Mouse (Mus musculus) liver, postnatal 0 days (tissue): ENCODE results near the gene Atp6ap1l. TPM values are rescaled to one million over a fixed set of nuclear protein-coding genes. Genes with fewer than 3 reads are reported as not detected.

Experiments used
- ATAC-seq: fragments of 200-750 bp; cut with Nextera tagmentation; 2 replicates; pipeline ENCODE4 v1.8.0; 2017; ENCODE audit warnings: mild to moderate bottlenecking, moderate library complexity
- DNase-seq: peaks from one replicate; pipeline ENCODE4 v3.0.0-alpha.2; 2016
- H3K27ac ChIP-seq: fragments of 300-500 bp; sonication (generic); 2 replicates; pipeline ENCODE4 v1.5.1; 2014; ENCODE audit warnings: antibody characterized with exemption, moderate library complexity, mild to moderate bottlenecking, low read depth
- H3K27me3 ChIP-seq: fragments of 300-500 bp; sonication (generic); 2 replicates; pipeline ENCODE4 v1.6.1; 2014; ENCODE audit warnings: low read length, control low read depth, mixed read lengths; ENCODE audit not compliant: insufficient read depth
- H3K36me3 ChIP-seq: fragments of 300-500 bp; sonication (generic); replicated peaks from 2 replicates; pipeline ENCODE4 v1.6.1; 2014; ENCODE audit warnings: mild to moderate bottlenecking, control low read depth, low read length, moderate library complexity, mixed read lengths; ENCODE audit not compliant: insufficient read depth
- H3K4me1 ChIP-seq: fragments of 300-500 bp; sonication (generic); 2 replicates; pipeline ENCODE4 v1.6.1; 2014; ENCODE audit warnings: antibody characterized with exemption, mild to moderate bottlenecking, control low read depth; ENCODE audit not compliant: insufficient read depth
- H3K4me2 ChIP-seq: fragments of 300-500 bp; sonication (generic); 2 replicates; pipeline ENCODE4 v1.6.1; 2014; ENCODE audit warnings: low read depth, mild to moderate bottlenecking, low read length, moderate library complexity, mixed read lengths
- H3K4me3 ChIP-seq: fragments of 300-500 bp; sonication (generic); 2 replicates; pipeline ENCODE4 v1.5.1; 2014; ENCODE audit warnings: low read depth, low read length
- H3K9ac ChIP-seq: fragments of 300-500 bp; sonication (generic); replicated peaks from 2 replicates; pipeline ENCODE4 v1.6.1; 2014; ENCODE audit warnings: mild to moderate bottlenecking, moderate library complexity
- H3K9me3 ChIP-seq: fragments of 300-500 bp; sonication (generic); 2 replicates; pipeline ENCODE4 v1.6.1; 2016; ENCODE audit warnings: mild to moderate bottlenecking, control low read depth, low read length, mixed read lengths
- CTCF ChIP-seq: sonication (generic); IDR thresholded peaks from 2 replicates; pipeline ENCODE4 v1.5.1; 2016; ENCODE audit warnings: antibody characterized with exemption, low read depth
- EP300 ChIP-seq: IDR thresholded peaks from 2 replicates; pipeline ENCODE4 v1.6.1; 2016; ENCODE audit warnings: antibody characterized with exemption, low read depth, mild to moderate bottlenecking
- WGBS: fragments of 180-500 bp; shearing (Covaris S2); extraction: QIAGEN DNeasy Blood & Tissue Kit; methylation state at CpG from one replicate; pipeline ENCODE4 v1.1.7; 2014; ENCODE audit not compliant: insufficient replicate concordance; 5-methylcytosine and 5-hydroxymethylcytosine counted together
- polyA plus RNA-seq: library from polyadenylated mRNA; unstranded; fragments of >200 nt; fragmentation: Nextera tagmentation; extraction: Ambion mirVana; gene quantifications from 2 replicates; pipeline ENCODE4 v1.2.1, GENCODE M21; 2015

Gene Atp6ap1l
- polyA plus RNA-seq, 1 experiment from 2014 or later, result 0.14 TPM

- 72% methylated on average over 3 of the region's 3 CpGs for WGBS
- Histone ChIP-seq H3K9ac (no peak overlapping the region), H3K4me1 (no peaks in the 10 kb centered on the region), H3K9me3 (no peaks in the 10 kb centered on the region), H3K36me3 (no peaks in the 10 kb centered on the region), H3K27ac (no peak overlapping the region), H3K27me3 (no peaks in the 10 kb centered on the region), H3K4me3 (no peak overlapping the region), H3K4me2 (no peak overlapping the region)
- DNase-seq (no peak), ATAC-seq (no peak)
- TF ChIP-seq EP300 (no peak), CTCF (no peak)
Observed at GRCm38 (mm10) chr13:90843412-90843811, 61.7 kb downstream of the Atp6ap1l start.

DNA sequence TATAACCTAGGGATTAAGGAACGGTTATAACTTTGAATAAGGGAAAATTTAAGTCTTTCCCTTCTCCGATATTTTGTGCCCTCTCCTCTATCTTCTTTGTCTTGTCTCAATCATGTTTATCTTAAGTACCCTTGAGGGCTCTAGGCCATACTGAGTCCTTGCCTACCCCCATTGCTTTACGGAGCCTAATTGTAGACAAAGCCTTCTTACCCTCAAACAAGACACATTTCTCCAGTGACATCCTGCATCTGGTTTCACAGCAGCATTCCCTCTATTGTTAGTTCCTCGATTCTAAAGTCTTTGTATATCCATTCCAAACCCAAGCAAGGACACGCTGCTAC lies 64.0 kb downstream of the Atp6ap1l start:
- no peak overlapping the region for H3K27ac ChIP-seq
- no peaks in the 10 kb centered on the region for H3K4me1 ChIP-seq
- H3K9me3 ChIP-seq, result no peaks in the 10 kb centered on the region
- ATAC-seq, result no peak
- H3K36me3 ChIP-seq, result no peaks in the 10 kb centered on the region
- H3K9ac ChIP-seq, result no peak overlapping the region
- no peak for DNase-seq
- WGBS, result 47% methylated on average over 5 of the region's 5 CpGs
- H3K4me3 ChIP-seq, result no peak overlapping the region
- H3K4me2 ChIP-seq, result no peak overlapping the region
- TF ChIP-seq EP300 (no peak), CTCF (no peak)
- no peaks in the 10 kb centered on the region for H3K27me3 ChIP-seq

- WGBS, result 48% methylated on average over 15 of the region's 15 CpGs
- peak; percentile 94 for TF ChIP-seq CTCF
- TF ChIP-seq EP300, result no peak
- H3K9me3 ChIP-seq, result no peaks in the 10 kb centered on the region
- no peak overlapping the region for H3K9ac ChIP-seq
- H3K4me1 ChIP-seq, result no peaks in the 10 kb centered on the region
- H3K27me3 ChIP-seq, result no peaks in the 10 kb centered on the region
- peak; percentile 19 for DNase-seq
- H3K27ac ChIP-seq, result no peak overlapping the region
- H3K36me3 ChIP-seq, result no peaks in the 10 kb centered on the region
- ATAC-seq, result peak; percentile 66
- H3K4me2 ChIP-seq, result no peak overlapping the region; the same call in 1 of the 2 replicates
- no peak overlapping the region for H3K4me3 ChIP-seq
Observed at GRCm38 (mm10) chr13:90840530-90841212, 64.5 kb downstream of the Atp6ap1l start.

DNA sequence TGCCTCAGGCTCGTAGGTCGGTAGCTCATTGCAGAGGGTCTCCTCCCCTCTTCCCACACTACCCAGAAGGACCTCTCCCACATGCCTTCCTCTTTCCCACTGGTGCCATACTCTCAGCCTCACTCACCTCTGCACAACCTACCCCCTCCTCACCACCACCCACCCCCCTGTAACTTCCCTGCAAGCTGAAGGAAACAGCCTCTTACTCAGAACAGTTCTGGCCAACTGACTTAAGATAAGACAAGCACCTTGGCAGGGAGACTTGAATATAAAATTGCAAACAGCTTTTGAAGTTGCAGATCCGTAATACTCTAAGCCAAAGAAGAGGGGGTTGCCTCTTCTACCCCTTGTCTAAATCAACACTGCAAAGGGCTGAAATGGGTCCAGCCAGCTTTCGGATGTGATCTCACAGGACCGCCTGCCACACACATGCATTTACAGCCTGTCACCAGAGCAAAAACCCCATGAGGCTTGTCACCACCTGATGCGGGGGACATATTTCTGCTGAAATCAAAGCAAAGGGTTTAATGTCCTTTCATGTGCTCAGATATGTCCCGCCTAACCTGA lies 71.4 kb downstream of the Atp6ap1l start:
- no peak for ATAC-seq
- H3K4me3 ChIP-seq, result no peak overlapping the region
- H3K9ac ChIP-seq, result no peak overlapping the region
- H3K27me3 ChIP-seq, result no peaks in the 10 kb centered on the region
- no peaks in the 10 kb centered on the region for H3K36me3 ChIP-seq
- WGBS, result 76% methylated on average over 7 of the region's 7 CpGs
- no peak overlapping the region for H3K4me2 ChIP-seq
- no peaks in the 10 kb centered on the region for H3K4me1 ChIP-seq
- no peaks in the 10 kb centered on the region for H3K9me3 ChIP-seq
- DNase-seq, result no peak
- TF ChIP-seq CTCF (no peak), EP300 (no peak)
- no peak overlapping the region for H3K27ac ChIP-seq

Other genes with a start within 250 kb of the Atp6ap1l start
- 176 and 192 TPM in 2 replicates for gene Rps23, start 17.6 kb upstream of the Atp6ap1l start, polyA plus RNA-seq